Mouse (Mus musculus) adrenal gland, adult (tissue): Measurements from ENCODE around the gene Acsm3.

Source experiments
- DNase-seq, 2 experiments: peaks; one replicate each; pipeline ENCODE4 v3.0.0; 2022 to 2023; ENCODE audit warnings: low spot score in 1 of 2; ENCODE audit not compliant: inconsistent age in 2 of 2

The Acsm3 gene

DNA sequence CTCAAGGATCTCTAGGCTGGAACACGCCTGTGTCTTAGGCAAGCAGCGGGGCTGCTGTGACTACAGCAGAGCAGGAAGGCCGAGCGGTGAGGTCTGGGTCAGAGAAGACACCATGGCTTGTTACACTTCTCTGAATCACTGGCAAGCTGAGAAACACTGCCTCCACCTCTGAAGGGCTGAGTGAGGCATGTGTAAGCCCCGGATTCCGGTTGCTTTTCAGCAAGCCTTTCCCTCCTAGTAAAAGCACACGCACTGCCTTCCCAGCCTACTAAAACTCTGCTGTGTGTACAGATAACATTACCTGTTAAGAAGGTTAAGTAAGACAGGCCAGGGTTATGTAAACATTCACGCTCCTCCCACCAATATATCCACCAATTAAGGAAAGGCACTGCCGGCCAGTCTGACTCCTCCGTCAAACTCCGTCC lies at the start of gene Acsm3:
TSS of gene Acsm3 (plus strand) at position 397 of the 425 bp plus-strand sequence.
- peak; percentile 30 to 79 for DNase-seq

DNA sequence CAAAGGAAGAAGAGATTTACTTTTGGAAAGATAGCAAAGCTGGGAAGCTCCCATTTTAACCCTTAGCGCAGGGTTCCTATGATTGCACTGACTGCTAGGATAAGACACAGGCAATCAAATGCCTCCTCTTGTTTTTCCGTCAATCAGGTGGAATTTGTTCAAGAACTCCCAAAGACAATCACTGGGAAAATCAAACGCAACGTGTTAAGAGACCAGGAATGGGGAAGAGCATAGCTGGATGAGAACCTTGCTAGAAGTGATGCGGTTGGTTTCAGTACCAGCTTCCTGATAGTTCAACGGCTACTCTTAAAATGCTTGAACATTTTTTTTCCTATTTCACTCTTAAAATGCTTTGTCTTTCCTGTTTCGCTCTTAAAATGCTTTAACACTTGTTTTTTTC lies 46.6 kb upstream of the Acsm3 start:
- DNase-seq, result no peak

DNA sequence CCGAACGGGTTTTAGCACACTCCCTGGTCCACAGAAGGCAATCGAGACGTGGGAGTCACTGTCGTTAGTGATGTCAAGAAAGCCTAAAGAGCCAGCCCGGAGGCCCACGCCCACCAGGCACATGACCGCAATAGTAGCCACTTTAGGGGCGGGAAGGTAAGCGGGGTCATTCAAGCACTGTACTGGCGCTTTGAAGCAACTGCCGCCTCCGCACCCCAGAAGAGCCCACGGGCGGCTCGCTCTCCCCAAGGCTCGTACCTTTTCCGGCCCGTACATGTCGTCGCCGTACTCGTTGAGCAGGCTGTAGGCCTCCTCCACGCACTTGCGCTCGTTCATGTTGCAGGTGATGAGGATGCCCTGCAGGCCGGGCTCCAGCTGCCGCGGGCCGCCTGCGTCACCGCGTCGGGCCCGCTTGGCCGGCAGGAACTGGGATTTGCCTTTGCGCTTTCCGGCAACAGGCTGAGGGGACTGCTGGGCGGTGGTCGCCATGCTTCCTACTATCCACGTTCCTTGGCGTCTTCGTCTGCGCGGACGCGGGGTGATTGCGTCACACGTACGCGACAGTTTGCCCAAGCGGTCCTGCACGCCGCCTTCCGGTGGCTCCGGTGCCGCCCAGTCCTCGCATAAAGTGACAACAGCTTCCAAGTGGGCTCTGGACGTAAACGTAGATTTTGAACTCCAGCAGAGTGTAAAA lies 40.3 kb upstream of the Acsm3 start, which contains the start of gene Thumpd1:
TSS of gene Thumpd1 (minus strand) at position 546 of the 694 bp plus-strand sequence.
- peak; percentile 92 to 97 for DNase-seq

DNA sequence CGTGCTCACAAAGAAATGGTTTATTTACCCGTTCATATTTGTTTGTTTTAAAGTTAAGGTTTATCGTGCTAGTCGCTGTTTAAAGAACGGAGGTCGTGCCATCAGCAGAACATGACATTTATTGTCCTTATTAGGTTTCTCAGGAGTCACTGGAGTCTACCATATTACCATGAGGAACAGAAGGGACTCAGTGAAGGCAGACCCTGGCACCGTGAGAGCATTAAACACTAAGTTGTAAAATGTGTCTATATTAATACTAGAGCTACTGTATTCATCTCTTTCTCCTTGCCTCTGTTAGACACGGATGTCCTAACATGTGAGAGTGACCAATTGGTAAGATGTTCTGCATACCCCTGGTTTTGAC lies 39.8 kb upstream of the Acsm3 start:
- no peak for DNase-seq

DNA sequence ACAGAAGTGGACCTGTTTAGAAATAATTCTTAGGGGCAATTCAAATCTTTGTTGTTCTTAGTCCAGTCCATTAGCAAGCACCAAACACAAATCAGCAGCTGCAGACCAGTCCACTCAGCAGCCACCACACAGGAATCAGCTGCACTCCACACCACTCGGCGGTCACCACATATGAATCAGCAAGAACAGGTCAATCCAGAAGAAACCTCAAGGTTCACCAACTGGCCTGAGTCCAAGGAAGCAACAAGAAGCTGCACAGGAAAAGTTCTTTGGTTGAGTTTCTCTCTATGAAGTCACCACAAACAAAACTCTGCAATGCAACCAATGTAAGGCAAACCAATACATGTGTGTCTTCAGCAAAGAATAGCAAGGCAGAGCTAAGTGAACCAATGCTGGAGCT lies 33.1 kb upstream of the Acsm3 start:
- peak; percentile 57 to 61 for DNase-seq

DNA sequence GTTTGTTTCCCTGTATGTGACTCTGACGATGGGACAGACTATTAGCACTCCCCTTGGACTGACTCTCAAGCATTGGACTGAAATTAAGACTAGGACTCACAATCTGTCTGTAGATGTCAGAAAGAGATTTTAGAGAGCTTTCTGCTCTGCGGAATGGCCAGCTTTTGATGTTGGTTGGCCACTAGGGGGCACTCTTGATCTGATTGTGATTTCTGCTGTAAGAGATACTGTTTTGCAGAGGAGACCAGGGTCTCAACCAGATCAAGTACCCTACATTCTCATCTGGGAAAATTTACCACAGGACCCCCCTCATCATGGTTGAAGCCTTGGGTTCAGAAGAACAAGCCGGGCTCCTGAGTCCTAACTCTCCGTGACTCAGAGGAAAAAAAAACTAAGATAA lies 29.5 kb upstream of the Acsm3 start:
- peak; percentile 14 to 67 for DNase-seq

DNA sequence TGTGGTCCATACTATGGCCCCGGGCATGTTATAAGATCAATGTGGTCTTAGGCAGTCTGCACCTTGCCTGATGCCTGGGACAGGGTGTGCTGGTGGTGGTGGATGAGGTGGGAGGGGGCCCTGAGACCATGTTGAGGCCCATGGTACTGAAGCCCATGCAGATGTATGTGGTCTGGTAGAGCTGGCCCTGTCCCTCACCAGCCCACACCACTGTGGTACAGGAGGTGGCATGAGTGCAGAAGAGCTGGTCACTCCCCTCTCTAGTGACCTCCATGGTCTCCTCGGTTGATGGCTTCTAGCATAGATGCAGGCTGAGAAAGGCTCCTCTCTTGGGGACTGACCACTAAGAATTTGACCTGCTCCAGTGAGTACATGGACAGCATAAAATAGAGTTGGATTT lies 21.8 kb upstream of the Acsm3 start:
- DNase-seq, result no peak

DNA sequence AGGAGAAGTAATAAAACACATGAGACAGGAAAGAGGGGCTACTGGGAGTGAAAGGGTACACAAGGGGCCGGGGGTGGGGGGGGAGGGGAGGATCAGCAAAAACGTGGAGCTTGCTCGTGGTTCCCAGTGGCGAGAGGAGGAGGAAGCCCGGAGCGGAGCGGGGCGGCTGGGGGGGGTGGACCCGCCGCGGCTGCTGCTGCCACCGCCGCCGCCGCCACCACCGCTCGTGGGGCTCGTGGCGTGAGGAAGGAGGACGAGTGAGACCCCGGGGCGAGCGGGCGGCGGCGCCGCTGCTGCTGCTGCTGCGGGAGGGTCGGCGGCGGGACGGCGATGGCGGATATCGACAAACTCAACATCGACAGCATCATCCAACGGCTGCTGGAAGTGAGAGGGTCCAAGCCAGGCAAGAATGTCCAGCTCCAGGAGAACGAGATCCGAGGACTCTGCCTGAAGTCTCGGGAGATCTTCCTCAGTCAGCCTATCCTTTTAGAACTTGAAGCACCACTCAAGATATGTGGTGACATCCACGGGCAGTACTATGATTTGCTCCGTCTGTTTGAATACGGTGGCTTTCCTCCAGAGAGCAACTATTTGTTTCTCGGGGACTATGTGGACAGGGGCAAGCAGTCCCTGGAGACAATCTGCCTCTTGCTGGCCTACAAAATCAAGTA lies 20.8 kb upstream of the Acsm3 start:
- DNase-seq, result peak in 1 of 2 experiments; percentile 59

DNA sequence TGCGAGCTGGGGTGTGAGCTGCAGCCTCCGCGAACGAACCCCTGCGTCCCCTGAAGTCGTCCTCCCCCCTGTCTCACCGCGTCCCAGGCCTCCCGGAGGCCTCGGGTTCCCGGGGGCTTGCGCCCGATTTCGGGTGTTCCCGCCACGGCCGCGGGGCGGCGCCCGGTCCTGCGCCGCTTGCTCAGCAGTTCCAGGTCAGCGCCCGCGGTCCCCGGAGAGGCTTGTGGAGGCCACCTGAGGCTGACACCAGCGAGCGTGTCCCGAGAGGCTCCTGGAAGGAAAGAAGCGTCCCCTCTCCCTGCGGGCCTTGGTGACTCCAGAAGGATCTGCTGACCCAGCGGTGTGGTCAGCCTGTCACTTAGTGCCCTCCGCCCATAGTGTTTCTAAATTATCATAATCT lies 16.4 kb upstream of the Acsm3 start:
- peak in 1 of 2 experiments; percentile 34 for DNase-seq

DNA sequence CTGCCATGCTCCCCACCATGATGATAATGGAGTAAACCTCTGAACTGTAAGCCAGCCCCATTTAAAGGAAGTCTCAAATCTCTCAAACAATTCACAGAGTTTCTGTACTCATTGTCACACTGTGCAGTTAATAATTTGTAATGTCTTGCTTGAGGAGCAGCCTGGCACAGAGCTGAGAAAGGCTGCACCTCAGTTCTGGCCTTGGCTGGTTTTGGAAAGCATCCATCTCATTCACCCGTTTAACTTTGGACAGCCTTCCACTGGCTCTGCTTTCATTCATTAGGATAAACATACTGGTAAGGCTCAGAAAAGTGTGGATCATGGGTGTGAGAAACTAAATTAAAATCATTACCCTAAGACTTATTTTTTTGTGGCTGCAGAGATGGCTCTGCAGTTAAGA lies 14.9 kb upstream of the Acsm3 start:
- peak in 1 of 2 experiments; percentile 56 for DNase-seq

DNA sequence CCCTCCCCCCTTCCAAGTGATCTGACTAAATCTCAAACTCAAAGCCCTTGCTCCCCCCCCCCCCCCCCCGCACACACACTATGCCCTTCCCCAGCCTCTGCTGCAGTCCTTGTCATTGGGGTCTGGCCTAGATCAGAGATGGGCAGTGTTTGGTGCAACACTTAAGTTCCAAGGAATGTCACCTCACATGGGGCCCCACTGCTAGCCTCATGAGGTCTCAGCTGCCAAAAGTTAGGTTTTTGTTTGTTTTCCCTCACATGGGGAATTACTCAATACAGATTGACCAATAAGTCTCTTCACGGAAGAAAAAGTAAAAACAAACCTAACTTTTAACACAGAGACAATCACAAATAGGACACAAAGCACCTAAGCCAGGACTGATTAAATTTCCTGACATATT lies 12.0 kb upstream of the Acsm3 start:
- no peak for DNase-seq

DNA sequence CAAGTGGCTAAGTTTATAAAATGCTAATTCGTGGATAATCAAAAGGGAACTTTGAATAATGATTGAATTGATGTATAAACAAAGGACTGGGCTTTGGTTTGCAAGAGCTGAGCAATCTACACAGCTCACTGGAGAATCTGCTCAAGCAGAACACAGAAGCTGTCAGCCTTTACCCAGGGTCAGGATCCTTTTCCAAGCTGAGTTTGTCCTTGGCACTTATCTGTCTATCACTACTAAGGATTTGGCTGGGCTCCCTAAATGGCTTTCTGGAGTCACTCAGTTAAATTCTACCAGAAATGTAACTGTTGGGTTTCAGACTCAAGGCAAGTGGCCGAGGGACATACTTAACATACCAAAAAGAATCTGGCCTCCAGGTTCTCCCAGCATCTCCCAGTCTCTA lies 10.8 kb upstream of the Acsm3 start:
- DNase-seq, result peak; percentile 52 to 87

DNA sequence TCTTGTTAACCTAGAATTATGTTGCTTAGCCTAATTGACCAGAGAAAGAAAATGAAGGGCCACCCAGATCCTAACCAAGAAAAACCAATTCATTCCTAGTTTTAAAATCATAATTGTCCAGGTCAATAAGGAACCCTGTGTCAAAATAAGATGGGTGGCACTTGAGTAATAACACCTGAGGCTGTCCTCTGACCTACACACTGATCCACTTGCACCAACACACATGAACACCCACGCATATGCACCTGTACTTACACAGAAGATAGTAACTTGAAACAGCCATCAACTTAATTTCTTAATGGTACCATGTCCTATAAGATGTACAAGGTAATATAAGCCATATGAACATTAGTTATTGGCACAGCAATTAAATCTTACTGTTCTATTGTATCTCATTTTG lies 7.0 kb upstream of the Acsm3 start:
- no peak for DNase-seq

DNA sequence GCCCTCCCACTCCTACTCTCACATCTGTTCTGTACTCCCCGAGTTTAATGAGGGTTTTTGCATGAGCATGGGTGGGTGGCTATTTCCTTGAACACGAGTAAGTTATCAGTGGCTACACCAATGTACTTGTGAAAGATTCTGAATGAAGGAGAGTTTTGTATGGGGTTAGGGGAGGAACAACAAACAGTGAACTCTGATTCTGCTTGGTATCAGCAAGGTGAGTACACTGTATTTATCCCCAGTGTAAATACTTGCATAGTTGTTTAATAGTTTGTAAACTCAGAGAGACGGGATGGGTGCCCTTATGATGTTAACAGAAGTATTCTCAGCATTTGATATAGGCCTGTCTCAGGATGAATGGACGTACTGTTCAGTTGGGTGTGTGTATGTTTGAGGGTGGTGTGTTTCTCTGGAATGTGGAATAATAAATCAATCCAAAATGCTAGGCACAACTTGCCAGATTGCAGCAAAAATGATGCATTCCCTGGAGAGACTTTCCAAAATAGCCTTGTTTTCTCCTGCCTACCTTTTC lies 1.5 kb downstream of the Acsm3 start:
- no peak for DNase-seq

DNA sequence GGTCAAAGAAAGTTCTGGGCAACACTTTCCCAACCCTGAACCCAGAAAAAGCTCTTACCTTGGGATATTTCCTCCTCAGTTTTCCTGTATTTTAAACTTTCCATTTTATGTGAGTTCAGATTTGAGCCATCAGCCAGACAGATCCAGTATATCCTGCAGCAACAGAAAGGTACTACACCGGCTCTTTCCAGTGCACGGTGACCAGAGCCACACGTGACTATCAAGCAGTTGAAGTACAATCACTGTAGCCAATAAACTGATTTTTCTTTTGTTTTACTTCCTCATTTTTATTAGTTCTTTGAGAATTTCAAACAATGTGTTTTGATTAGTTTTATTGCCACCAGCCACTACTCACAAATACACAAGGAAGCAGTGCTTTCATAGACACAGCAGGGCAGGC lies 3.7 kb downstream of the Acsm3 start:
- no peak for DNase-seq

DNA sequence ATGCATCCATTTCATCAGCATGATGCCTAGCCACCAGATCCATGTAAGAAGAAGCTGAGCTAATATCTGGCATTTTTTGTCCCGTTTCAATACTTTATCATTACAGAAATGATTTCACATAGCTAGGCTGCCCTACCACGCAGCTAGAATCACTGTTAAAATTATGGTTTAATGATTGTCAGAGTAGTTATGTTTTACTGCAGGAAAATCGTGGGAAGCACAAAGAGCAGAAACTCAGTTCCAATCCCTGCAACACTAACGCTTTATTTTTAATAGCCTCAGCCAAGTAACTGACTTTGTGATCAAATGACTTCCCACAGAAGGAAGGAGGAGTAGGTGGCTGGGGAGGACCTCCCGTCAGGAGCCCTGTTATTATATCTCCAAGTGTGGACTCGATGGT lies 6.3 kb downstream of the Acsm3 start:
- no peak for DNase-seq

DNA sequence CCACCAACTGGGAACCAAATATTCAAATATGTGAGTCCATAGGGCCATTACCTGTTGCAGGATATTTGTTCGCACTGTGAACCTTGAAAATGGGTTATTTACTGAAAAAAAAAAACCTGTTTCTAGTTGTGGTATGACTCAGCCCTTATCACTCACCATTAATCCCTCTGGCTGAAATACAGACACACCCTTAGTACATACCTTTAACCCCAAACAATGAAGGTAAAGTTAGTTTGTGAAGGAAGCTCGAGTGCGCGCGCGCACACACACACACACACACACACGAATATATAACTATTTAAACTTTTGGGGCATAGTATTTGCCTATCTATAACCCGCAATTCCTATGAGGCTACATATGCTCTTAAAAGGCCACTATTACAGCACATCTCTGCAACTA lies 9.2 kb downstream of the Acsm3 start:
- DNase-seq, result no peak

DNA sequence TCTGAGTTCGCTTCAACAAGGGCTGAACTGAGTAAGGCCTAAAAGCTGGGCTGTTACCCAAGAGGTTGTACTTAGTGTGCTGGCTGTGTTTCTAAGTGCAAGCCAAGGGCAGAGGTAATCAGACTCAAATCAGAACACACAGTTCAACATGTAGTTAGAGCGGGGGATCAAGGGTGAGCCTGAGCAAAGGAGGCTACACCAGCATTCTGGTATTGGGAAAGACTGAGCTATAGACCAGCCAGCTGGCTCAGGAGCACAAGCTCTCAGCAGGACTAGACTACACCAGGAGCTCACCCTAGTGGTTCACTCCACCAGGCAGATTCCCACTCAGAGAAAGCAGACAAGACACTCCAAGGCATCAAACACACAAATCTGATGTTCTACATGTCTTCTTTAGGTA lies 22.7 kb downstream of the Acsm3 start:
- peak; percentile 30 to 59 for DNase-seq

DNA sequence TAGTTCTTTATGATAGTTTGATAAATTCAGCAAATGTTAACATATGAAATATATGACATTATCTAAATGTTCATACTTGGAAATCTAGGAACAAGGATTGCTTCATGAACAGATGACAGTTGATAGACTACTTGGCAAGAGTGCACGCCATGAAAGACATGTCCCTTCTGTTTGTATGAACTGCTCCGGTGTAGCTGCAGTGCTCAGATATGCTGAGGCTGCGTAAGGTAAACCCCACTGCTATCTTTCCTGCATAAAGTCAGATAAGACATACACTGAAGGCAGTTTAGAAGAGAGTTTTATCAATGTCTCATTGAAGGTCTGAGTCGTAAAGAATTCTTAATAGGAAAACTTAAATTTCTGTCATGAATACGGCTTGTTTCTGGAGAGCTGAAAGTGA lies 24.2 kb downstream of the Acsm3 start:
- DNase-seq, result no peak

DNA sequence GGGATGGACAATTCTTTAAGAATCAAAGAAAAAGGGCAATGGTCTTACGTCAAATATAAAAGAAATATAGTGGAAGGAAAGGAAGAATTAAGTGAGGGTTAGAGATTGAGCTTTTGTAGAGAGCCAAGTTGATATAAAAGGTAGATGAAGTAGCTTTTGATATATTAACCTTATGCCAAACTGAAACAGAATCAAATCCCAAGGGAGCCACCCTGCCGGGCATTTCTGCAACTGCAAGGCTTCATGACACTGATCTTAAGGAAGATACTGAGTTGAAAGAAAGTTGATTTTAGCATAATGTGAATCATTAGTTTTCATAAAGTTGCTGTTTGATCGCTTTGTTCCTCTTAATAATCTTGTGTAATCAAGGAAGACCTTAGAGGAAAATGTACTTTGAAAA lies 28.3 kb downstream of the Acsm3 start:
- DNase-seq, result no peak

DNA sequence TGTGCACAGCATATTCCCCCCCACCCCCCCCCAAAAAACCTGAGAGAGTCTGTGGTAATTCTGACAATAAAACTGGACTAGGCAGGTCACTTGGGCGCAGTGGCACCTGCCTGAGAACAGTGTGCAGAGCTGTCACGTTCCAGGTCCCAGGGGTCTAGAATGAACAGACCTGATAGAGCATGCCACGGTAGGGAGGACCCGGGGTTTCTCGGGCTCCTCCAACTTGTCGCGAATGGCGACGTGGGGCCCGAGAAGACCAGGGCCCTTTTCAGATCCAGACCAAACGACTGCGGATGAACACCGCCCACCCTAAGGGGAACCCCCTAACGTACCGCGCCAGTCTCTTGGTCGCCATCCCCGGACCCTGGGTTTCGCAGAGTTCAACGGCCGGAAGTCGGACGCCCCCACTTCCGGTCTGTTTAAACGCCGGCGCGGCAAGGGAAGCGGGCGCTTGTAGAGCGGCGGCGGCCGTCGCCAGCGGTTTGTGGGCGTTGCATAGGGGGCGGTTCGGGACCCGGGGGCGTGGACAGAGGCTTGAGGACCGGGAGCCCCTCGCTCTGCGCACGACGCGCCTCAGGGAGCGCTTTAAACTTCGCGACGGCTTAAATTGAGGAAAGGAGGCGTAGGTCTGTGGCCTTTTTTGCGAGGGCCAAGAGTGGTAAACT lies 33.0 kb downstream of the Acsm3 start, which contains the start of the genes Rexo5 and Eri2:
TSS of gene Rexo5 (plus strand) at position 421 of the 665 bp plus-strand sequence.
TSS of gene Eri2 (minus strand) at position 473 of the 665 bp plus-strand sequence.
- DNase-seq, result peak; percentile 90 to 95

DNA sequence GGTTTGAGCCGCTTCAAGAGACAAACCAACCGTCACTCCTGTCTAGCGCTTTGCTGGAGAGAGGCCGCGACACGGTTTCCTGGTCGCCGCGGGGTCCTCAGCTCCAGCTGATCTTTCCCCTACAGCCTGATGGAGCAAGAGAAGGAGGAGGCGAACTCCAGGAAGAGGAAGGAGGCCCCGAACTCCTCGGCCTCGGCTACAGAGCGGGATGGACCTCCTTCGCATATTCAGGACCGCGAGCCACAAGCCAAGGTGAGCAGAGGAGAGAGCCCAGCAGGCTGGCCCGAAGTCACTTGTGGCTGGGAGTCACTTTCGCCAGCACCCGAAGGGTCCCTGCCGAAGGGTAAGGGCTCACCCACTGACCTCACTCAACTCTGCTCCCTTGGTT lies 33.5 kb downstream of the Acsm3 start:
- no peak for DNase-seq
